Mouse (Mus musculus) heart, postnatal 0 days (tissue): ENCODE results near the gene Rbfox3. TPM values are rescaled to one million over a fixed set of nuclear protein-coding genes. Genes with fewer than 3 reads are reported as not detected.

ENCODE experiments used
- ATAC-seq: fragments of 200-750 bp; cut with Nextera tagmentation; 2 replicates; pipeline ENCODE4 v1.8.0; 2017; ENCODE audit warnings: low read depth, moderate number of reproducible peaks, moderate library complexity; ENCODE audit not compliant: insufficient read depth
- DNase-seq: peaks from one replicate; pipeline ENCODE4 v3.0.0-alpha.2; 2016; ENCODE audit warnings: low spot score
- H3K27ac ChIP-seq: fragments of 300-500 bp; sonication (generic); 2 replicates; pipeline ENCODE4 v1.5.1; 2014; ENCODE audit warnings: low read depth, mild to moderate bottlenecking
- H3K27me3 ChIP-seq: fragments of 300-500 bp; sonication (generic); 2 replicates; pipeline ENCODE4 v1.6.1; 2014; ENCODE audit warnings: low read length, mixed read lengths; ENCODE audit not compliant: control insufficient read depth, insufficient read depth
- H3K36me3 ChIP-seq: fragments of 300-500 bp; sonication (generic); replicated peaks from 2 replicates; pipeline ENCODE4 v1.6.1; 2014; ENCODE audit warnings: low read length, mixed read lengths; ENCODE audit not compliant: control insufficient read depth, insufficient read depth
- H3K4me1 ChIP-seq: fragments of 300-500 bp; sonication (generic); 2 replicates; pipeline ENCODE4 v1.6.1; 2014; ENCODE audit warnings: antibody characterized with exemption; ENCODE audit not compliant: control insufficient read depth, insufficient read depth
- H3K4me2 ChIP-seq: fragments of 300-500 bp; sonication (generic); 2 replicates; pipeline ENCODE4 v1.6.1; 2014; ENCODE audit warnings: low read depth, mild to moderate bottlenecking, low read length, moderate library complexity
- H3K4me3 ChIP-seq: fragments of 300-500 bp; sonication (generic); 2 replicates; pipeline ENCODE4 v1.5.1; 2014; ENCODE audit warnings: low read depth, low read length
- H3K9ac ChIP-seq: fragments of 300-500 bp; sonication (generic); replicated peaks from 2 replicates; pipeline ENCODE4 v1.6.1; 2014; ENCODE audit warnings: low read depth, low read length, mixed read lengths
- H3K9me3 ChIP-seq: fragments of 300-500 bp; sonication (generic); replicated peaks from 2 replicates; pipeline ENCODE4 v1.6.1; 2016; ENCODE audit warnings: low read length; ENCODE audit not compliant: control insufficient read depth
- CTCF ChIP-seq: IDR thresholded peaks from 2 replicates; pipeline ENCODE4 v1.5.1; 2016; ENCODE audit warnings: antibody characterized with exemption, control low read depth, low read depth
- EP300 ChIP-seq: IDR thresholded peaks from 2 replicates; pipeline ENCODE4 v1.6.1; 2016; ENCODE audit warnings: antibody characterized with exemption, low read depth
- WGBS: fragments of 180-500 bp; shearing (Covaris S2); extraction: QIAGEN DNeasy Blood & Tissue Kit; methylation state at CpG from one replicate; pipeline ENCODE4 v1.1.7; 2014; 5-methylcytosine and 5-hydroxymethylcytosine counted together
- polyA plus RNA-seq: library from polyadenylated mRNA; unstranded; fragments of >200 nt; fragmentation: Nextera tagmentation; extraction: Ambion mirVana; gene quantifications from 2 replicates; pipeline ENCODE4 v1.2.1, GENCODE M21; 2015
- total RNA-seq: library from RNA; depleted of rRNA; stranded (reverse); fragments of >200 nt; gene quantifications from 2 replicates; pipeline ENCODE4 v1.2.3, GENCODE M21; 2014; ENCODE audit warnings: low replicate concordance

Gene Rbfox3
- total and polyA plus RNA-seq, 2 experiments from 2014 or later: 0.08 to 1.2 TPM

GRCm38 (mm10) chr11:118815118-118815517 lies 96.3 kb downstream of the Rbfox3 start:
- TF ChIP-seq EP300: no peak
- TF ChIP-seq CTCF: no peak
- Histone ChIP-seq H3K36me3 (no peaks in the 10 kb centered on the region), H3K4me2 (no peak overlapping the region), H3K9me3 (no peaks in the 10 kb centered on the region), H3K4me3 (no peak overlapping the region), H3K27me3 (no peaks in the 10 kb centered on the region), H3K4me1 (no peaks in the 10 kb centered on the region), H3K9ac (no peak overlapping the region), H3K27ac (no peak overlapping the region)
- no peak for ATAC-seq
- WGBS: 64% methylated on average over 5 of the region's 5 CpGs
- no peak for DNase-seq

- ATAC-seq: no peak
- no peak for TF ChIP-seq CTCF
- no peak for TF ChIP-seq EP300
- no peak for DNase-seq
- WGBS: 72% methylated on average over 11 of the region's 11 CpGs
- H3K4me1 ChIP-seq: no peaks in the 10 kb centered on the region
- H3K9ac ChIP-seq: no peak overlapping the region
- H3K27ac ChIP-seq: no peak overlapping the region
- H3K9me3 ChIP-seq: no peaks in the 10 kb centered on the region
- H3K27me3 ChIP-seq: no peaks in the 10 kb centered on the region
- no peaks in the 10 kb centered on the region for H3K36me3 ChIP-seq
- H3K4me3 ChIP-seq: no peak overlapping the region
- no peak overlapping the region for H3K4me2 ChIP-seq
Observed at GRCm38 (mm10) chr11:118813942-118814341, 97.5 kb downstream of the Rbfox3 start.

- H3K9ac ChIP-seq: no peak overlapping the region
- TF ChIP-seq CTCF: no peak
- TF ChIP-seq EP300: no peak
- no peaks in the 10 kb centered on the region for H3K27me3 ChIP-seq
- H3K4me1 ChIP-seq: no peaks in the 10 kb centered on the region
- H3K27ac ChIP-seq: no peak overlapping the region
- no peak overlapping the region for H3K4me2 ChIP-seq
- no peaks in the 10 kb centered on the region for H3K9me3 ChIP-seq
- no peak overlapping the region for H3K4me3 ChIP-seq
- DNase-seq: no peak
- H3K36me3 ChIP-seq: no peaks in the 10 kb centered on the region
- no peak for ATAC-seq
- WGBS: 79% methylated on average over 7 of the region's 7 CpGs
Observed at GRCm38 (mm10) chr11:118811404-118811803, 100.0 kb downstream of the Rbfox3 start.

GRCm38 (mm10) chr11:118807511-118807910 lies 103.9 kb downstream of the Rbfox3 start:
- TF ChIP-seq CTCF: no peak
- TF ChIP-seq EP300: no peak
- WGBS: 45% methylated on average over 15 of the region's 15 CpGs
- ATAC-seq: no peak

GRCm38 (mm10) chr11:118794856-118795602 lies 116.4 kb downstream of the Rbfox3 start:
- H3K9me3 ChIP-seq: no peaks in the 10 kb centered on the region
- DNase-seq: no peak
- WGBS: 54% methylated on average over 8 of the region's 8 CpGs
- TF ChIP-seq EP300: no peak
- TF ChIP-seq CTCF: no peak
- peaks cover 5% of the 10 kb centered on the region; the same call in 1 of the 2 replicates for H3K4me1 ChIP-seq
- no peak overlapping the region for H3K9ac ChIP-seq
- no peak overlapping the region for H3K27ac ChIP-seq
- ATAC-seq: 0 out of 2 replicates have a peak, but pooled peaks have one; percentile 30
- H3K27me3 ChIP-seq: no peaks in the 10 kb centered on the region
- H3K36me3 ChIP-seq: no peaks in the 10 kb centered on the region
- no peak overlapping the region for H3K4me2 ChIP-seq
- no peak overlapping the region for H3K4me3 ChIP-seq

More at GRCm38 (mm10) chr11:118807511-118807910, 103.9 kb downstream of the Rbfox3 start:
- H3K9me3 ChIP-seq: no peaks in the 10 kb centered on the region
- H3K9ac ChIP-seq: no peak overlapping the region
- H3K27me3 ChIP-seq: no peaks in the 10 kb centered on the region
- H3K36me3 ChIP-seq: no peaks in the 10 kb centered on the region
- no peak overlapping the region for H3K4me3 ChIP-seq
- no peak overlapping the region for H3K27ac ChIP-seq
- no peak for DNase-seq
- no peaks in the 10 kb centered on the region for H3K4me1 ChIP-seq
- no peak overlapping the region for H3K4me2 ChIP-seq

- 86% methylated on average over 16 of the region's 16 CpGs for WGBS
- Histone ChIP-seq H3K27ac (no peak overlapping the region), H3K27me3 (no peaks in the 10 kb centered on the region), H3K4me2 (no peak overlapping the region), H3K9me3 (no peaks in the 10 kb centered on the region), H3K9ac (no peak overlapping the region), H3K36me3 (no peaks in the 10 kb centered on the region), H3K4me1 (peaks cover 5% of the 10 kb centered on the region; the same call in 1 of the 2 replicates), H3K4me3 (no peak overlapping the region)
- TF ChIP-seq EP300: no peak
- no peak for TF ChIP-seq CTCF
- DNase-seq (no peak), ATAC-seq (no peak)
Observed at GRCm38 (mm10) chr11:118793639-118794021, 117.8 kb downstream of the Rbfox3 start.
